Mouse (Mus musculus): ENCODE data around the gene Acyp1. TPM values are rescaled to one million over a fixed set of nuclear protein-coding genes. Genes with fewer than 3 reads are reported as not detected.

The Acyp1 gene
- 122 and 136 TPM in 2 replicates for polyA plus RNA-seq (2015; fragmentation: Nextera tagmentation; extraction: Ambion mirVana)

DNA sequence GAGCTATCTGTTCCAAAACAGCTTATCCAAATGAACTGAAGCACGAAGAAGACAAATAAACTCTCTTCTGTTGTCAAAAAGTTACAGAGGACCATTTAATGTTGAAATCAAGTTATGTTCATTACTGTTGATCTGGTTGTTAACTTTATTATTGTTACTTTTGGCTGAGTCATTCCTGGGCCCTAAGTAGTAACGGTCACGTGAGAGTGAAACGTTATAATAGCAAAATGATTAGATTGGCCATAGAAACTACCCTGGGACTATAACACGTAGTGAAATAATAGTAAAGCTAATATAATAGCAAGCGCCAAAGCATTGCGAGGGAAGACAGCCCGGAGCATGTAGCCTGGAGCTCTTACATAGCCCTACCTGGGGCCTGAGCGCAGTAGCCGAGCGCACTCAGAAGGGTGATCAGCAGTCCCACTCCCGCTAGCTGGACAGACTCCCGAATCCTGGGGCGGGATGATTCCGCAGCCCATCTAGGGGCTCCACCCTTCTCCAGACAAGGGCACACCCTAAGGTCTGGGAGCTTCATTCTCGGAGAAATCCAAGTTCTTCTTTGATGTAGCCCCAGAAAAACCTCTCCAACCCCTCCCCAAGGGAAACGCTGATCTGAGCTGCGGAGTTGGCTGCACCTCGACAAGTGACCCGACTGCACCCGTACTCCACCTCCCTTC lies at the start of gene Acyp1:
Acyp1 (minus strand) TSS at position 630 of the 677 bp plus-strand sequence.
- no peak for DNase-seq (ENCODE audit: low spot score)

DNA sequence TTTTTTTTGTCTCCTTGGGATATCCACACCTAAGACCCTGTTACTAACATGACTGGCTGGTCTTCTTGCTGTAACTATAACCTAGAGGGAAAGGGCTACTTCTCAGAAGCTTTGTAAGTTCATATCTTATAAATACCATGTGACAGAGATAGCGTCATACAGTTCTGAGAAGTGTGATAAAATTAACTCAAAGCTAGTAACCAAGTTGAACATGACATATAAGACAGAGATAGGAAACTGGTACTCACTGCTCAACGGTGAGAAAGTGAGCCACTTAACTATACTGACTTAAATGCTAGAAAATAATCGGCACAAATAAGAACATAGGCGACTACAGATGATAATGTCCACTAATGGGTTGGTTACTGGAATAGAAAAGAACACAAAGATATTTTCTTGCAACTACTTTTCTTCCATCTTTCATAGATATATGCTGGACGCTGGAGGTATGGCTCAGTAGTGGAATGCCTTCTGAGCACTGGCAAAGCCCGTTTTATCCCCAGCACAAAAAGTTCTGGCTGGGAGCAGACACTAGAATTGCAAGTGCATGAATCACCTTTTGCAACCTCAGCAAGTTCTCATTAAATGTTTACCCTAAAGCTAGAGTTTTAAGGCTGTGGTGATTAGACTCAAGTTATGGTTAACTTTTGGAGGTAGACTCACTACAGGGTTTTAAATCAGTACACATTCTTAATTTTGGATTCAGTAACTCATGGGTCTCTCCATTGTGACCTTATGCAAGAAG lies 49.5 kb upstream of the Acyp1 start:
- no peak for DNase-seq (ENCODE audit: low spot score)

DNA sequence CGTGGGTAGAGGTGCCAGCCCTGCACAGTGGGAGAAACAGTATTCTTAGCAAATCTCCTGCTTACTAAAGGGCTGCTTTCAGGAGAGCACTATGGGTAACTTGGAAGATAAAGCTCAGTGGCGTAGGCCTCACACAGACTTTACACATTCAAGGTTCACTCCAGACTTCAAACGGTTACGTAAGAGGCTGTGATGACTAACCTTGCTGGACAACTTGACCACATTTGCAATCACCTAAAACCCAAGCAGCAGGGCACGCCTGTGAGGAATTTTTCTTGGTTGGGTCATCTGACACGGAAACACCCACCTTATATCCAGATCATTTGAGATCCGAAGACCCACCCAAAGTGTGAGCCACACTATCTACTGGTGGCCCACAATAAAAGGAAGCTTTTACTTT lies 41.9 kb upstream of the Acyp1 start:
- no peak for DNase-seq (ENCODE audit: low spot score)

DNA sequence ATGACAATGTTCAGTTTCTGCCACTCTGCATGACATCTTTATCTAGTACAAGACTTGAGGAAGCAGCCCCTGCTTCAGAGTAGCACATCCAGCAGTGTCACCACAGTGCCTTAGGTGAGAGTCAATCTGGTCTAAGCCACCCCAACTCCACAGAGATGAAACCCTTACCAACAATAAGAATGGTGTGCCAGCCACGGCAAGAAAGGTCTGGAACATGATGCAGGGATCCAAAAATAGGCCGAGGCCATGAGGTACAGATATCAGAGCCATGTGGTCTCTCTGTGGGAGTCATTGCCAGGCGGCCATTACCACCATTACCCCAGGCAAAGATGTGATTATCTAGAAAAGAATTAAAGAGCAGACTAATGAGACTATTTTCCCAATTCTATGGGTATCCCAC lies 20.4 kb upstream of the Acyp1 start:
- DNase-seq (ENCODE audit: low spot score): no peak

DNA sequence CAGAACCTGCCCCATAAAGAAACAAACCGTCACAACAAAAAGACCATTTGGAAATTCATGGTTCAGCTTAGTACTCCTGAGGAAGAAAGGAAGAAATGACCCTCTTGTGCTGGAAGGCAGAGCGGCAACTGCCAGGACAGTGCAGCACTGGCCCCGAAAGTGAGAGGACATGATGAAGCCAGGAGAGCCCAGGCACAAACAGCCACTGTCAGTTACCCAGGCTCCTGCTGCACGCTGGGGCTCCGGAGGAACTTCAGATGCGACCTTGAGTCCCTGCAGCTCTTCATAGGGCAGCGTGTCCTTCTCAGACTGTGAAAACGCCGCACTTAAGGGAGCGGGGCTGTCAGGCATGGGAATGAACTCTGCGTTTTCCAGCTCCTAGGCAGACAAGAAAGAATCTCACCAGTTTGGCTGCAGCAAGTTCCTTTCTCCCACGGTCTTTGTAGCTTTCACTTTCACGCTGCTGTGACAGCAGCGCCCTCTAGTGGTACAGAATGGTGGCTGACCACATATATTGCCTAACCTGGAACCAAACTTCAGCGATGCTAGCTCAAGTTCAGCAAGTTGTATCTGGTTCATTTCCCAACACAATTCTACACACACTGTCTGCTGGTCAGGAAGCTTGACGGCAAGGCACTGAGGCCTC lies 17.1 kb upstream of the Acyp1 start:
- DNase-seq (ENCODE audit: low spot score): peak; percentile 88

DNA sequence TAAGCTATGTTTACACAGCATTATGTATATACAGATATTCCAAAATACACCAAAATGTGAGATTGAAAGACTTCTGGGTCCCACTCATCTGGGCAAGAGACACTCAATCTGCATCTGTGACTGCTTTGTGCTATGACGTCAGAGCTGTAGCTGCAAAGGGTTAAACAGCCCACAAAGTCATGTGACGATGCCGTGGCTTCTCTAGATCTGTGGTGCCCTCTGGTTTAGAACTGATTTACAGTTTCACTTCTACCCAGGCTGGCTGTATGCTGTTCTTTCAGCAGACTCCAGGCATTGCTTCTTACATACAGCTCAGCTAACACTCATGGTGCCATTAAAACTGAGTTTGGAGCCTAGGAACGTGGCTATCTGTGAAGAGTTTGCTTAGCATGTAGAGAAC lies 16.5 kb upstream of the Acyp1 start:
- peak; percentile 35 for DNase-seq (ENCODE audit: low spot score)

DNA sequence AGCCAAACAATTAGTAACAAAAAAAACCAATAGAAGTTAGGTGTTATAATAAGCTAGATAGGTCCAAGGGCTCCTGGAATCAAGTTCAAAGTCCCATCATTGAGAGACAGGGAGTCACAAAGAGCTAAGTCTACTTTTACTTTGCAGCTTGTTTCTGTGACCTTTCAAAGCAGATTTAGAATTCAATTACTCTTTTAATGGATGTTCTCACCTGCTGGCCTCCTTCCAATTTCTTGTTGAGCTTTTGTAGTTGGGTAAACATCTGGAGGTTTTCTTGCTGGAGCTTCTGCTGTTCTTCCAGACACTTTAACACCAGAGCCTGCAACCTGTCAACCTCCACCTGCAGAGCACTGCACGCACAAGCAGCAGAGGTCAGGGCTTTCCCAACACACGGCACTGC lies 15.0 kb upstream of the Acyp1 start:
- no peak for DNase-seq (ENCODE audit: low spot score)

DNA sequence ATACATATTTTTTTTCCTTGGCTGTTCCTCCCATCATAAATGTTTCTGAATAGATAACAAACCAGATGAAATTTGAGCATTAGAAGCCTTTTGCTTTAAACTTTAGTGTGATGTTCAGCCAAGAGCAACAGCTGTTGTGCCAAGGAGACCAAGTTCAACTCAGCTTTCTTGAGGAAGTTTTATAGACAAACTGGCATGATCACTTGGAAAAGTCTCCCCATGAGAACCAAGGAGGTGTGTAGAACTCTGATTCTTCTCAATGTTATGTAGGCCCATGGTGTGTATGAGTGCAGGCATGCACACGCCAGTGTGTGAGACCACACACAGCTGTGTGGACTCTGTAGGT lies 10.6 kb upstream of the Acyp1 start:
- DNase-seq (ENCODE audit: low spot score): no peak

DNA sequence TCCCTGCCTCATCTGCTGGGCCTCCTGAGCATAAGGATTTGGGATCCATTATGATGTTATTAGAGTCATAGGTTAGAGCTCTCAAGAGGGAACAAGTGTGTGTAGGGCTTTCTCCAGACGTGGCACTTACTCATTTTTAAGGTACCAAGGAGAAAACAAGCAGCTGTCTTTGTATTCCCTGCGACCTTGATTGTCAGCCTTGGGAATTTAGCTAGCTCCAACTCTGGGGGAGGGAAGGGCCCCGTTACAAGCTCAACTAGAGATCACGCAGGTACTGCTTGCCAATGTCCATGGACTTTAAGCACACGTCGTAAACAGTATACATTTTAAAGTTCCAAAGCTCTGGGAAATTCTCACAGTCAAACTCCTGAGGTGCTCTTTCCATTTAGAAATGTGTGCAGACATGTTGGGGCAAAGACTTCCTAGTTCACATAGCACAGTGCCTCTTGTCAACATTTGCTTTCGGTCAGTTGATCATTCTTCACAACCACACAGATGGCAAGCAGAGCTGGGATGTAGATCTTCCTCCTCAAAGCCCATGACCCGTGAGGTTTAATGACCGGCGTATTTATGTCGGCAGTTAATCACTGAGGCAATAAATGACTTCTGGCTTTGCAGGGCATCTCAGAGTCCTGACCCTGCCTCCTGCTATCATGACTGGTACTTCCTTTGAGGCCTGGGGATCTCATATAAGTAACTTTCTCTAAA lies 10.0 kb upstream of the Acyp1 start:
- no peak for DNase-seq (ENCODE audit: low spot score)

DNA sequence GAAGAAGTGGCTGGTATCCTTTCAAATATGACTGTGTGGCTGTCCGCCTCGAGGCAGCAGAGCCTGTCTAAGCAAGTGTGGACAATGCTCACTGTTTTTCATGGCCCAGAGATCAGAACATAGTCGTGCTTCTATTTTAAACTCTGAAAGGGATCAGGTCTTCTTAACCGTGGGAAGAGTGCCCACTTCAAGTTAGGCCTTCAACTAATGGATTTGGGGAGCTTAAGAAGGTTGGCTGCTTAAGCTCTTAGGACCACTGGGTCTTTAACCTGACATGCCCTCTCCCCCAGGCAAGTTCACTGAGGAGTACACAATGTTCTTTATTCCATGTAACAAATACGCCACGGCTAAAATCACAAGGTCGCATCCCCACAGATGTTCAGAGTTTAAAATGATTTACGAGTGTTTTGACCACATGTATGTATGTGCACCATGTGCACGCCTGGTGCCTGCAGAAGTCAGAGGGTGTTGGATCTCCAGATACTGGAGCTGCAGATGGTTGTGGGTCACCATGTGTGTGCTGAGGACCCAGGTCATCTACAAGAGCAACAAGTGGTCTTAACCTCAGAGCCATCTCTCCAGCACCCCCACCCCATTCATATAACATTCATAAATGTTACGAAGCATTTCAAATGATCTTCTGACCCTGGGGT lies 9.2 kb upstream of the Acyp1 start:
- no peak for DNase-seq (ENCODE audit: low spot score)

DNA sequence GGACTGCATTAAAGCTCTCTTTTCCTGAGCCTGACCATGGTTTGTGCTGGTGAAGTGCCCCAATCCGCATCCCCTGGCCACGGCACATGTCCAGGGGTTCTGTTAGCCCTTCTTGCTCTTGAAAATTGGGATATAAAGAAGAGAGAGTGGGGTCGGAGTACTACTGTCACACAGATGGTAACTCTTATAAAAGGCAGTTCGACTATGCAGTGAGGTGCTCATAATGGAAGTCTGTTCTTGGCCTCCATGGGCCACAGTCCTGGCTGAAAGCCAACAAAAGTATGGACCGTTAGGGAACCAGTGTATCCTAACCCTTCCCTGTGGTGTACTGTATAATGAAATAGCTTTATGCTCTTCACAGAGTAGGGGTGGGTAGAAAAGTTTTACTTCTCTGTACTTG lies 8.7 kb upstream of the Acyp1 start:
- no peak for DNase-seq (ENCODE audit: low spot score)

DNA sequence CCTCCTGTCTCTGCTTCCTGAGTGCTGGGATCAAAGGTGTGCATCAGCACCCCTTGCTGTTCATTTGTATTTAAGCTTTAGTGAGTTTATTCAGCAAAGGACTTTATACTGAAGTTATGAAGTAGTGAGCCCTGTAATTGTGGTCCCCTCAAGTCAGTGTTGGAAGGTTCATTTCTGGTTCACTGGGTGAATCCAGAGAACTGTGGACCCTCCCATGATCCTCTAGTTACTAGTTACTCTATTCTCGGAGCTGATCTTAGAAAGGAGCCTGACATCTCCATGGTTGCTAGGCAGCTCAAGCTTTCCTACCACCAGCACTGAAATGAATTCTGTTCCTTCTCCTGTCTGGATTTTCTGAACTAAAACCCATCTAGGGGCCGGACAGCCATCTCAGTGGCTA lies 7.3 kb upstream of the Acyp1 start:
- DNase-seq (ENCODE audit: low spot score): no peak

DNA sequence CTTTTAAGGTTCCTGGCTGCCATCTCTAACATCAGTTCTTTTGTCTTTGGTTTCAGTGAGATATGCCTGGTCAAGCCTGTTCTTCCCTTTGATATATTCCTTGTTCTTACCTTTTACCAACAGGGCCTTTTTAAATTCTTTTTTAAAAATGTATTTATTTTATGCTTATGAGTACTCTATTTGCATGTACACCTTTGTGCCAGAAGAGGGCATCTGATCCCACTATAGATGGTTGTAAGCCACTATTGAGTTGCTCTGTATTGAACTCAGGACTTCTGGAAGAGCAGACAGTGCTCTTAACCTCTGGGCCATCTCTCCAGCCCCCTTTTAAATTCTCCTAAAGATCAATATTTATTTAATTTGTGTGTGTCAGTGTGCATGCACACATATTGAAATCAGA lies 4.7 kb upstream of the Acyp1 start:
- DNase-seq (ENCODE audit: low spot score): no peak

DNA sequence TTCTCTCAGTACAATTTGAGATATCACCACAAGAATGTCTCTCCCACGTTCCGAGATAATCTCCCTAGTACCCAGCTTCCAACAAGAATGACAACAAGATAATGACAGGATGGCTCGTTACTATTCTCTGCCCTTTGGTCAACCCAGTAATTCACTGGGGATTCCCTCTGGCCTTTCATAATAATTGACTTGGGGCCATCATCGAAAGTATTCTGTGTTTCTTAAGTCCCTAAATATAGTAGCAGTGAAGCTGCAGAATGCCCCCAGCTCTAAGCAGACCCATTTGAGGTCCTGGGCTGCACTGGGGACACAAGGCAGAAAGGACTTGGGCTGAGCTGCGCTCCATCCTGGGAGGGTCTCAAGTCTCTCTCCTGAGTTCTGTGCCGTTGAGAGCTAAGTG lies 4.0 kb upstream of the Acyp1 start:
- DNase-seq (ENCODE audit: low spot score): no peak

DNA sequence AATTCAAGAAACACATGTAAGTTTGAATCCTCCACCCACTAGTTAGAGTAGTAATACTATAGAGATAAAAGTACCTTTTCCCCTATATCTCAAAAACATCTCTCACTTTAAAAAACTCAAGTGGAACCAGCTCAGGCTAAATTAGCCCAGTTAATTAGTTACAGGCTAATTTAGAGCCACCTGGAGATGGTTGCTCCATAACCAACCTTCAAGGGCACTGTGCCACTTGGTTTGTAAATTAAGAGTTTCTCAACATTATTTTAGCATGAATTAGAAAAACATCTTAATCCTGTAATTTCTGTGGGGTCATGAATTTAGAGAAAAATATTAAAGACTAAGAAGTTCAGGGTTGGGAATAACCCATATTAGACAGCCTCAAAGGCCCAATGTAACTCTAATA lies 3.3 kb upstream of the Acyp1 start:
- no peak for DNase-seq (ENCODE audit: low spot score)

DNA sequence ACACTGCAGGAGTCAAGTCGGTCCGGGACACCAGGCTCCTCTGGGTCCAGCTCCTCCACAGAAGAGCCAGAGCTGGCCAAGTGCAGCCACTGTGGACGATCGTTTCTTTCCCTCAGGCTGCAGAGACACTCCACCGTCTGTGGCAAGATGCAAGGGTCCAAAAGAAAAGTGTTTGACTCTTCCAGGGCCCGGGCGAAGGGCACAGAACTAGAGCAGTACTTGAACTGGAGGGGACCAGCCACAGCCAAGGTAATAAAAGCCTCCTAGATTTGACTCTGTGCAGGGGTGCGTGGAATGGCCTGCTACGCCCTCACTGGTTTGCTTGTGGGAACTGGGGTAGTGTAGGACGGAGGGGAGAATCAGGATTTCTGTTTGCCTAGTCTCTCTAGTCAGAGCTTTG lies 2.4 kb upstream of the Acyp1 start:
- DNase-seq (ENCODE audit: low spot score): no peak

DNA sequence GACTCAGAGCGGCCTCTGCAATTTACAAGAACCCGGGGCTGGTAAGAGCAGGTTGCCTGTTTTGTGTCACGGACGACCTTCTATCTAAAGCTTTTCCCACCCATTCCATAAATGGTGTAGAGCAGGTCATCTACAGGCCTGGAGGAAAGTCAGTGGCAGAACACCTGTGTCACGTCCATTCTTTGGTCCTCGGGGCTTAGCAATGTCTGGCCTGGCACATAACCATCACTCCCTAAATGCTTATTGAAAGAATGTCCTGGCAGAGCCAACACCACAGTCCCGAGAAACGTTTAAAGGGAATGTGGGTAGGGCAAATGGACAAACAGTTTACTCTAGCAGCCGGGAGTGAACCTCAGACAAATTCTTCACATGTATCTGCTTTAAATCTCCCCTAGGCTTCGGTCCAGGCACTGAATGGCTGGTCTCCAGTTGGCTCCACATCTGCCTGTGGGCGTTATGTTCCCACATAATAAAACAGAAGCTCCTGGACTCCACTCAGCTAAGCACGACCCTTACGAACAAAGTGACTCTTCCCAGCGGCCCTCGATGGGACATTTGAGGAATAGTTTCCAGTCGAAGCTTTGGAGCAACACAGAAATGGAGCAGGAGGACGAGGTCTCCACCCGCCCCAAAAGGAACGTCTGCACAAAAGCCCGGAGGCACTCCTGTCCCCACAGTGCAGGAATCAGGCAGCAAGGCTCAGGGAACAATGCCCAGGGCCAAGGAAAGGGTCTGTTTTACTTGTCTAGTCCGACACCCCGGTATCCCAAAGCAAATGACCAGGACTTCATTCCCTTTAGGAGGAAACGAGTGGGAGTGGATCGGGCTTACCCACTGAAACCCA lies 1.1 kb upstream of the Acyp1 start:
- no peak for DNase-seq (ENCODE audit: low spot score)

DNA sequence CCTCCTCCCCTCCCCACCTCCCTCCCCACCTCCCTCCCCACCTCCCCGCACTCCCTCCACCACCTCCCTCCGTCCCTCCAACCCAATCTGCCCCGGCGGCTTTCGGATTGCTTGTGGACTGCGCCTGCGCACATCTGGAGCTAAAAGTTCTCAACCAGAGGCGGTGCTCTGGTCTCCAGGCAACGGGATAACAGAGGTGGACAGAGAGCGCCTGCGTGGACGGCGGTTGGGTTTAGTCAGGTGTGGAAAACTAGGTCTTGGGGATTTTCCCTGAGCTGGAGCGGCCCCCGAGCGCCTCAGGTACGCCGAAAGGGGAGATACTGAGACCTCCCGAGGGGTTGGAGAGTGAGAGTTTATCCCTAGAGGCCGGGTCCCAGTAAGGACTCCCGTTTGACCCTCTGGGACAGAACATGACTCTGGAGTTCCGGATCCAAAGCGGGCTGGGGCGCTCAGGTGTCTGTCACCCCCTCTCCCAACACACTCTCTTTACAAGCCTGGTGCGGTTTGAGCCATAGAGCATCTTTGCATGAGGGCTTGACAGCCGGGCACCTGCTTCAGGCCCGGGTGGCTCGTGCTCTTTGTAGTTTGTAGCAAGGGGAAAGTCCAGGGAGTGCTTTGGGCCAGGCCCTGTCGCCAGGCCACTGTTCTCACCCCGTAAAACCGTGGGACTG lies 383 bp upstream of the Acyp1 start, which contains the start of gene Zc2hc1c:
Zc2hc1c (plus strand) TSS at position 106 of the 671 bp plus-strand sequence.
- peak; percentile 55 for DNase-seq (ENCODE audit: low spot score)

DNA sequence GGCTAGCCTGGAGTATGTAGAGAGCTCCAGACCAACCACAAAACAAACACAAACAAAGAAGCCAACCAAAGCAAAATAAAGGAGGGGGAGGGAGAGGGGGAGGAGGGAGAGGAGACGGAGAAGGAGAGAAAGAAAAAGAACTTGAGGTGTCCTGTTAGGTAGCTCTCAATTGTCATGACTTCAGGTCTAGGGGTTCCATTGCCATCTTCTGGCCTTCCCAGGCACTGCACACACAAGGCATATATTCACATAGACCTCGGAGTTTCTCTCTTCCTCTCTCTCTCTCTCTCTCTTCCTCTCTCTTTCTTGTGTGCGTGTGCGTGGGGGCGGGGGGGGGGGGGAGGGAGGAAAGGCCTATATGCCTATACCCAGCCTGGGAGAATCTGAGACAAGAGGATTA lies 1.3 kb downstream of the Acyp1 start:
- DNase-seq (ENCODE audit: low spot score): peak; percentile 51

DNA sequence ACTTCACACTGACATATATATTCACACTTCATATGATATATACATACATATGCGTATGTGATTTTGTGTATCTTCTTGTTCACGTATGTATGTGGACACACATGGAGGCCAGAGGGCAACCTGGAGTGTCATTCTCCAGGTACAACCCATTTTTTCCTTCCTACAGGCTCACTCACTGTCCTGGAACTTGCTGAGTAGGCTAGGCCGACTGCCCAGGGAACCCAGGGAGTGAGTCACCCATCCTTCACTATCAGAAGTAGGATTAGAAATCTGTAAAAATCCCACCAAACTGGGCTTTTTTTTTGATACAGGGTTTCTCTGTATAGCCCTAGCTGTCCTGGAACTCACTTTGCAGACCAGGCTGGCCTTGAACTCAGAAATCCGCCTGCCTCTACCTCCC lies 3.2 kb downstream of the Acyp1 start:
- DNase-seq (ENCODE audit: low spot score): no peak
